Mouse (Mus musculus): ENCODE measurements around the gene Clec12a.

GRCm38 (mm10) chr6:129315698-129316097 lies 26.8 kb upstream of the Clec12a start:
- TF ChIP-seq CTCF (IDR thresholded peaks at IDR 0.05; ENCODE audit: borderline replicate concordance, insufficient read depth, low read length) (no peak), POLR2A (IDR thresholded peaks at IDR 0.05; ENCODE audit: low read depth, low read length) (no peak)
